Mouse (Mus musculus) liver (tissue): ENCODE measurements around the gene Rasgrf1.
"Not testable (repeated sequence)": the region's sequence is repeated elsewhere in the genome, so short reads cannot be mapped to it uniquely, and the experiment has no call there.

ENCODE experiments used
- DNase-seq: peaks from one replicate; pipeline ENCODE4 v3.0.0-alpha.2; 2020; ENCODE audit warnings: mixed read lengths

Rasgrf1 gene

DNA sequence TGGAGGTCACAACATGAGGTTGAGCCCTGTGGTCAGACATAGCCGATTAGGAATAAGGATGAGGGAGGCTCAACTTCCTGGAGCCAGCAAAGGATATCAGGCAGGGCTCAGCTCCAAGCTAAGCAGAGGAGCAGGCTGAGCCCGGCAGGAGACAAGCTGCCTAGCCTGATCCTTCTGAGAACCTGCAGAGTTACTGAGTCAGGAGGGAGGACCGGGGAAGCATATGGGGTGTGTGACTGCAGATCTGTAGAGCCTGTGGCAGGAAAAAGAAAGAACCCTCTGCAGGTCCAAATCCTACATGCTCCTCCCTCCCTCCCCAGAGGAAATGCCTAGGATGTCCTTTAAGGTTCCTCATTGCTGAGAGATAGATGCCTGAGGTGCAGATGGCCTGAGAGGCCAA is 62.6 kb downstream of the Rasgrf1 start:
- DNase-seq = no peak

DNA sequence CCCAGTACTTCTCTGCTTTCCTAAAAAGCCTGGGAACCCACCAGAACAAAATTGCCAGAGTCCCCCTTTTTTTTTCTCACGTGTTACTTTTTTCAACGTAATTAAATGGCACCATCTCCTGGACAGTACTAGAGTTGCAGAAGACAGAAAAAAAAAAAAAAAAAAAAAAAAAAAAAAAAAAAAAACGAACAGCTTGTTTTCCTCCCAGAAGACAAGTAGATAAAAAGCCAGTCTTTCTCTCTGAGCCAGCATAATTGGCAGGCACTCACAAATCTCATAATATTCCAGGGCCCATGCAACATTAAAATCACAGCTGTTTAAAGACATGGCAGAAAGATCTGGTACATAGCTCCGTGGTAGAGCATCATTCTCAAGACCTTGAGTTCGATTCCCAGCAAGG is 64.1 kb downstream of the Rasgrf1 start:
- no peak for DNase-seq

DNA sequence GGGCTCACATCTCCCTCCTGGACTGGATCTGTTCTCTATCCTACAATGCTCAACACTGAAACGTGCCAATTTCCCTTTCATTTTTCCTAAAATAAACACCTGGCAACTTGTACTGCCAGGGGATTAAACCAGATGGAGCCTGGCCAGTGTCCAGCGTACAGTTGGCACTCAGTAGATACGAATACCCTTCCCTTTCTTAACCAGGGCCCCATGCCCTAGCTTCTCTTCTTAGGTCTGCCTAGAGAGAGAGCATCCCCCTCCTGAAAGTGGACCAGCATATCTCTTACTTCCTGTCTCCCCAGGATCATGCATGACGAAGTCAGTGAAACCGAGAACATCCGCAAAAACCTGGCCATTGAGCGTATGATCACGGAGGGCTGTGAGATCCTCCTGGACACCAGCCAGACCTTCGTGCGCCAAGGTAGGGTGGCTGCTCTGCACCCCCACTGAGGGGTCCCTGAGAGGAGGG is 64.8 kb downstream of the Rasgrf1 start:
- no peak for DNase-seq

DNA sequence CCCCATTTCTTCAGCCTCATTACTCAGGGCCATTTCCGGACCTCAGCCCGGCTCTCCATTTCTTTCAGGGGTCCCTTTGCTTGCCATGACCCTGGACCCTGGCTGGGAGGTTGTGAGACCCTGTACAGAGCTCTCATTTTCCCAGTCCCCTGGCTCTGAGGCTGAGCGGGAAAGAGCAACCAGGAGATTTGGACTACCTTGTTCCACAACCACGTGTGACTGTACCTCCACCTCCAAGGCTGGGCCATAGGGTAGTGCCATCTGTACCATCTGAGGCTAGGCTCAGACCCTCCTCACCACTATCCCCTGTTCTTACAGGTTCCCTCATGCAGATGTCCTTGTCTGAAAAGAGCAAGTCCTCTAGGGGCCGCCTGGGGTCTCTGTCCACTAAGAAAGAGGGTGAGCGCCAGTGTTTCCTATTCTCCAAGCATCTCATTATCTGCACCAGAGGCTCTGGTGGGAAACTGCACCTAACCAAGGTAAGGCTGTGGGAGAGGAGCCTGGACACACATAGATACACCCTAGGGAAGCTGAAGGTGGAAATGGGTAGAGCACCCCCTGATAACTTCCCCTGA is 66.7 kb downstream of the Rasgrf1 start:
- DNase-seq = no peak

DNA sequence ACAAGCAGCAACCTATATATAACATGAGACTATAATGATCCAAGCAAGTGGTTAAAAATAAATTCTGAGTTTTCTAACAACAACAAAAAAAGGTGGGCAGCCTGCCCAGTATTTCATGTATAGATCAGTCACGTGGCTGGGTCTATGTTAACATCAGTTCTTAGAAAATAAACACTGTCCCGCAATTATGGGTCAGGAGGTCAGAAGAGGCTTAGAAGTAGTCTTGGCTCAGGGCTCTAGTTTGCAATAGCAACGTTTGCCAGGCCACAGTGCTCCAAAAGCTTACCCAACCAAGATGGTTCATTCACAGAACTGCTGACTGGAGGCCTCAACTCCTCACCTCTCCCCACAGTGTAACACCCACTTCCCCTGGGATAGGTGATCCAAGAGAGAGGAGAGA is 69.5 kb downstream of the Rasgrf1 start:
- DNase-seq = no peak

DNA sequence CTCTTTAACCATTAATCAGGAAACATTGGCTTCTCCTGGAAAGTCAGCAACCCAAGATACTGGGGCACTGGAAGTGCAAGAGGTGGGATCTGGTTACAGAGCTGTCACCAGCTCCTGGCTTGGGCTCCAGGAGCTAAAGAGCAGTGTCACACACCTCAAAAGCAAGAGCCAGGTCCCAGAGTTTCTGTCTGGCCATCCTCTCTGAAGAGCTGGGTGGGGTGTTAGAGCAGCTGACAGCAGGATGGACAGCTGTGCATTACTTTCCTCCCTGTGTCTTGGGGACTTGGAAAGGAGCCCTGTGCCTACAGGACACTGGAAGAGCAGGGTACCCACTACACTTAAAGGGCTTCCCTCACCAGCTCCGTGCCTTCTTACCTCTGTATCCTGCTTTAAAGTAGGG is 72.5 kb downstream of the Rasgrf1 start:
- DNase-seq = no peak

DNA sequence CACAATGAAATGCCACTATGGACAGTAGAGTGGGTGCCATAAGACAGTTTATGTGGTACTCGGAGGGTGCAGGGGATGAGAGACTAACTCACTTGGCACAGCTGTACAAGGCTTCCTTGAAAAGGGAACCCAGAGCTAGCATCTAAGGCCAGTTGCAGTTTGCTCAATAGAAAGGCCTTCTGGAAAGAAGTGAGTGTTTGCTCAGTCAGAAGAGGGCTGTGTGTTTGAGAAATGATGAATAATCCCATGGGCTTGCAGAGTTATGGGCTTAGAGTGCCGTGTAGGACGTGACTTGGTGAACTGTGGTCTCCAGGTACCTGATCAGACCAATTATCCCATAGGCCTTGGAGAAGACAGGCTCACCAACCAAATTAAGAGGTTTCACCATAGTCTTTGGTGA is 78.3 kb downstream of the Rasgrf1 start:
- DNase-seq = no peak

DNA sequence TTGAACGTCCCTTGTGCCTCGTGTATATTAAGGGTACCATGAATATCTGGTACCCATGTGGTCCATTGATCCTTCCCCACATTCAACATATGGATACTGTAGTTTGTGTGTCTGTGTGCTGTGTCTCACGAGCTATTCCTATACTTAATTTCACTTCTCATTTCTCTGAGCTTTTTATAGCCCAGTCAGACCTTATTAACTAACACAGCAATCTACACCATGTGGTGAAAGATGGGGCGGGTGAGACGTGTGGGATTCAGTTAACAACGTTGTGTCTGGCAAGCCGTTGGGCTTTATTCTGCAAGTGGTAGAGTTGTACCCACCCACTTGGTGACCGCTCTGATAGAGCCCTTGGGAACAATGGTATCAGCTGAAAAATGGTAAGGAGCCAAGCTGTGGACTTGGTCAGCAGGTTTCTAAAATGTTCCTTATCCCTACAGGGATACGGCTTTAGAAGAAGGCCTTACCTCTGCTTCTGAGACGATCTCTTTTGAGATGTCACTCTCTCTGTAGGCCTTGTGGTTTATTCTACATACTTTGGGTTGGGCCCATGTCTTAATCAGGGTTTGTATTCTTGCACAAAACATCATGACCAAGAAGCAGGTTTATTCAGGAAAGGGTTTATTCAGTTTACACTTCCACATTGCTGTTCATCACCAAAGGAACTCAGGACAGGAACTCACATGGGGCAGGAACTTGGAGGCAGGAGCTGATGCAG is 79.3 kb downstream of the Rasgrf1 start:
- no peak for DNase-seq

DNA sequence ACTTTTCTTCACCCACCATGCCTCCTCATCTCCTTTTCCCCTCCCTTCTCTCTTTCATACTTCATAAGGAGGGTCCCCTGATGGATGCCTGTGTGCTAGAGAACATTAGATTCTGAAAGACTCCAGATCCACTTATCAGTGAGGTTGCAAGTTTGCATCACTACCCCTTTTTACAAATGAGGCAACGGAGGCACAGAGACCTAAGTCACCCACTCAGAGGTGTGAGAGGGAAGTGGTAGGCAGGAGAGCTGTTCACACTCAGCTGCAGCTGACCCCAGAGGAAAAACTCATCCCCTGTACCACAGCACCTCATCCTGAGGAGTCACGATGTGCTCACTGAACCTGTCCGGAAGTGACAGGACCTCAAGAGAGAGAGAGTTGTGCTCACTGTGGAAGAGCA is 96.7 kb downstream of the Rasgrf1 start:
- no peak for DNase-seq

DNA sequence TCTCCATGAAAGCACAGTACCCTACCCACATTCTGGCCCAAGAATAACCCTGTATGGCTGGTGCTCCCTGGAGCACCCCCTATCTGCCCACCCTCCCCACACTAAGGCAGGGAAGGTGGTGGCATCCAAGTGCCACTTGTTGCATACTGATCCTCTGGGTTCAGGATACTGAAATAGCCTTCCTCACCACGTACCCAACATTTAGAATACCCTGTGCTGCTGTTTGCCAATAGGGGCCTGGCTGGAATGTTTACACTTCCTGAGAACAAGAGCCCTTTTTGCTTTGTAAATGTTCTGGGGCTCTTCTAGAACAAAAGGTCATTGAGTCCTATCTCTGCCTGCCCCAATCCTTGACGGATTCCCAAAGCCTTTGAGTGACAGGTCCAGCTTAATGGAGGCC is 97.4 kb downstream of the Rasgrf1 start:
- DNase-seq = no peak

DNA sequence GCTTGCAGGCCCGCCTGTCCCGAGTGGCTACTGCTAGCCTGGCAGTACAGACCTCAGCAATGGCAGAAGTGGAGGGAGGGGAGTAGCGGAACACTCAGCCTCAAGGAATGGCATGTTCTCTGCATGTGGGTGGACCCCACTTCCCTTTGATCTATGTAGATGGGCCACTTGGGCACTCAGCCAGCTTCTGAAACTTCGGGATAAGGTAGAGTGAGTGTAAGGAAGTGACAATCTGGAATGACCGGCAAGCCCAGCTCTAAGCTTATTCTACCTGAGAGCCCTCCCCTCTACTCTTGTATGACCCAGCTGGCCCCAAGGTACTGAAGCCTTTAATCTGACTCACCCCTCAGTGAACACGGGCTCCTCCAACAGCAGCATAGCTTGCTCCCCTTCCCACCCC is 98.4 kb downstream of the Rasgrf1 start:
- no peak for DNase-seq

DNA sequence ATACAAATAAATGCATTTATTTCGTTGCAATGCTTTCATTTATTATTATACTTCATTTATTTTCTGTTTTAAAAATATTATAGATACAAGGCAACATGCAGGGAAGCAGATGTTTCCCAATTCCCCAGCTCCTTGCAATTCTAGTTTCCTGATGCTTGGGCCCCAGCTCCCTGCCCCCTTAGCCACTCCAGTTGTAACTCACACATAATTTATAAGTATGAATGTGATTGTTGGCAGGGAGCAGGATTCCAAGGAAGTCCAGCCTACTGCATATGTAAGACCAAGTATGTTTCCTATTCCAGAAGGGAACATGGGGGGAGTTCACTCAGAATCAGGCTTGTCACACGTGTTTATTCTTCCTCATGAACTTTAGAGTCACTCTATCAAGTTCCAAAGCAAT is 102.1 kb downstream of the Rasgrf1 start:
- DNase-seq = no peak

DNA sequence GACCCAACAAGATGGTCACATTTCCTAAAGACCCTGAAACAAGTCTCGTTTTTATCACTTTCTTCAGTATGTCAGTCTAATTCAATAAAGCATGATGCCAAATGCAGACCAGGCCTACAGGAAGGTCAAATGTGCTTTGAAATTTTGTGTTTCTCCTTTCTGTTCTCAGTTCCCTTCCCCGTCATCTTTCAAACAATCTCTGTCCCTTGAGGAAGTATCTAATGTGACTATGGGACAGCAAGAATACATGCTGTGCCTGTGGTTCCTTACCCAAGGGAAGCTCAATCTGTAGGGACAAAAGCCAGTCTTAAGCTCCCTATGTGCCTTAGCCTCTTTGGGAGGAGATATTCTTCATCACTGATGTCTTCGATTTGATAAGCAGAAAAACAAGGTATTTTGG is 104.9 kb downstream of the Rasgrf1 start:
- DNase-seq = no peak

DNA sequence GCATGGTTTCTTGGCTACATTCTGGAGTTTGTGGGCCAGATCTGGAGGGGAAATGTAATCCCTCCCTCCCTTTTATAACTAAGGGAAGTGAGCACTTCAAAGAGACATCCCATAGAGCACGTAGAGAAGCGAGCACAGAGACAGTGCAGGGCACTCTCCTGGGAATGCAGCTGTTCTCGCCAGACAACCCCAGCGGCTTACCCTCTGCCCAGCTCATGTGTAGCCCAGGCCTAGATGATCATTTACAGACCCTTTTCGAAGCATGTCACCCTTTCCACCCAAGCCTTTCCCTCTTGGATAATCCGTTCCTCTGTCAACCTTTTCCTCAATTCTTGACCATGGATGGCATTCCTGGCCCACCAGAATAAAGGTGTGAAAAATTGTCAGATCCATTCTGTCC is 106.5 kb downstream of the Rasgrf1 start:
- DNase-seq = no peak

DNA sequence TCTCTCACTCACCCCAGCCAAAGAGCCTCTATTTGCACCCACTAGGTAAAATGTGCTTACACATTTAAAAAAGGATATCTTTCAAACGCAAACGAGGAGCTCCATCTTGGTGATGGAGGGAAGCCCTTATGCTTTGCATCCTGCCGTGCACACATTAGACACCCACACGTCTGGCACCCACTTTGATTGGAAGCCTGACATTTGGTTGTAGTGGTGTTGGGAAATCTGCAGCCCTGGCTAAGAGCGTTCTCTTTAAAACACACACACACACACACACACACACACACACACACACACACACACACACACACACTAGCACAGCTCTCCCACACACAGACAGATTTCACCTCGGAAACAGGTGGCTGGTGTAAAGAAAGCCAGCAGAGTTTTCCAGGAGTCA is 111.2 kb downstream of the Rasgrf1 start:
- no peak for DNase-seq

DNA sequence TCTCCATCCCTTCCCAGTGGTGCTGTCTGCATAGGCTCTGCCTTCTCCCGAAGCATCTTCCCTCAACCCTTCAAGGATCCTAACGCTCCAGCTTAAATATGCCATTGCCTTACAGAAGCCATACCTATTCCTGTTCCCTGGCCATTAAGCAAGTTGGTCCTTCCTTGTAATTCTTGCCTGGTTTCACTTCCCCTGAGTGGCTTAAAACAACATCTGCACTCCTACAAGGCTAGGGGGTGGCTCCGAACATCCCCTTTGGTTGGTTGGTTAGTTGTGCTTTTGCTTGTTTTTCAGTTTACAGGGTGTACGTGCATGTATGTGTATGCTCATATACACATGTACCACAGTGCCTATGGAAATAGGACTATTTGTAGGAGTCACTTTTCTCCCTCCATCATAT is 111.7 kb downstream of the Rasgrf1 start:
- no peak for DNase-seq

DNA sequence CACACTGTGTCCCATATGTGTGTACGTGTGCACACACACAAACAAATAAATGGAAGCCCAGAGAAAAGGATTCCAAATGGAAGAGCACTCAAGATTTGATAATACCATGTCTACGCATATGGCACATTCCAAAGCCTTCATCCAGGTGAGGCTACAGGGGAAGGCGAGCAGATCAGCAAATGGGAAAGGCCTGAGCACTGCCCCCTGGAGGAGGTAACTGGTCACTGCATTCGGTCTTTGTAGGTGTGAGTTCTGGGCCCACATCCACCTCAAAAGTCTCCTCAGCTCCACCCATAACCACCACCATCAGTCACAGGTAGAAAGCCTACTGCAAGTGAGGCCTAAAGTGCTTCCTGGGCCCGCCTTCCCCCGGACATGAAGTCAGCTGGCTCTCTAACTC is 118.0 kb downstream of the Rasgrf1 start:
- DNase-seq = no peak

DNA sequence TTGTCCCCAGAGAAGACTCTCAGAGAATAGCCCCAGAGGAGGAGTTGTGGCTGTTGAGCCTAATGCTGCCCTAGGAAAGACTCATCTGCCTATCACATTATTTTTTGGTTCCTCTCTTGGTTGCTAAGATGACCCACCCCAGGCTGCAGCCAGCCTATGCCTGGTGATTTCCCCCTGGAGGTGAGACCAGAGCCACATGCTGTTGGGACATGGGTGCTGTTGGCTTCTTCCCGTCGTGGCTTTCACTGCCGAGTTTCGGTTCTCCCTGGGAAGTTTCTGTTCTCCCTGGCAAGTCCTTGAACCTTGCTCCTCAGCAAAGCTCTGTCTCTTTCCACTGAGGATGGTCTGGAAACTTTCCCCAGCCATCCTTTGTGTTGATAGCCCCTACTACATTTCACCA is 124.2 kb downstream of the Rasgrf1 start:
- DNase-seq = no peak

DNA sequence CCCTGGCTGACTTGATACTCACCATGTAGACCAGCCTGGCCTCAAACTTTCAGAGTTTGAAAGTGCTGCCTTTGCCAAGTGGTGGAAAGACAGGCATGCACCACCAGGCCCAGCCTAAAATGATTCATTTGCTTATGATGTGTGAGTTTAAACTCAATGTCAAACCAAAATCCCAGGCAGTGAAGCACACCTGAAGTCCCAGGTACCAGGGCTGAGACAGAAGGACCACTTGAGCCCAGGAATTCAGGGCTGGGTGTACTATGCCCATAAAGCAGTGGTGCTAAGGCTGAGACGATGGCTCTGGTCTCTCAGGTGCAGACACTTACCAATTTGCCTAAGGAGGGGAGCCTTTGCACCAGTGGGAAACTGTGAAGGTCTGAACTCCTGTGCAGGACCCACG is 125.5 kb downstream of the Rasgrf1 start:
- no peak for DNase-seq

DNA sequence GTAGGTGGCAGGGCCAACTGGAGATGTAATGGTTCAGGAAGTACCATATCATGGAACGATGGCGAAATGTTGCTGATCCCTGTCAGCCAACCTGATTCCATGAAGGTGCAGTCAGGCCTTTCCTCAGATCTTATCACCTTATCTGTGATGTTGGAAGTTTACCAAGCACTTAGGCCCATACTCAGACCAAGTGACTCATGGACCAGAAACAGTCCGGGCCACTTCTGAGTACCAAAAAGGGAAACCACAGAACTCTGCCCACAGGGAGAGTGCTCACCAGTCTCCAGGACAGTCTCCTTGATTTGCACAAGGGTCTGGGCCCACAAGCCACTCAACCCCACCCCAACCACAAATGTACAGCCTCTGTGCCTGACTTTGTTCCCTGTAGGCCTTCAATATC is 126.1 kb downstream of the Rasgrf1 start:
- DNase-seq = no peak

DNA sequence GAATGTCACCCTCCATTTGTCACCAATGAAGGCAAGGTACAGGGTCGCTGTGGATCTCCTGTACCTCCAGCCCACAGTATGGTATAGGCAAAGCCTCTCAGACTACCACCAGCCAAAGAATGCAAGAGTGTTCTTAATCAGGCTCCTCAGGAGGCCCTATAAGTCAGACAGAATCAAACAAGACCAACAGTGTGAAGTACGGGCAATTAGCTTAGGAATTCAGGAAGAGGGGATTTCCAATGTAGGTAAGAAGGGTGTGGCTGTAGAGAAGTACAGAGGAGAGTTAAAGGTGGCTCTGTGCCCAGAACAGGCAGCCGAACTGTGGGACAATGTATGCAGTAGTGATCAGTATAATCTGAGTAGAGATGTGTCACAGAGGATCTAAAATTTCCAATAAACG is 126.6 kb downstream of the Rasgrf1 start:
- no peak for DNase-seq

DNA sequence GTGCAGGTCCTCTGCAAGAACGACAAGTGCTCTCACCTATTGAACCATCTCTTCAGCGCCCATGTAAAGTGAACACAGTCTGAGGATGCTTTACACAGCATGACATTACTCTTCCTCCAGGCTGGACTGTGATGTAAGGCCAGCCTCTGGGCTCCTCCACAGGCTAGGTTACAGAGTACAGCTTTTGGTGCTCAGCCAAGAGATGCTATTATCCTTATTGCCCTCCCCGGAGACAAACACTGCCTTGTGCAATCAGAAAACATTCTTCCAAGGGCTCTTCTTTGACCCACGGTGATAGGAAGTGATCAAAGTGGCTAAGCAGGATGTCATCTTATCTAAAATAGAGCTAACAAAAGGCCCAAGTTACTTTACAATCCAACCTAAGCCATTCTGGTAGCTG is 128.8 kb downstream of the Rasgrf1 start:
- DNase-seq = no peak

DNA sequence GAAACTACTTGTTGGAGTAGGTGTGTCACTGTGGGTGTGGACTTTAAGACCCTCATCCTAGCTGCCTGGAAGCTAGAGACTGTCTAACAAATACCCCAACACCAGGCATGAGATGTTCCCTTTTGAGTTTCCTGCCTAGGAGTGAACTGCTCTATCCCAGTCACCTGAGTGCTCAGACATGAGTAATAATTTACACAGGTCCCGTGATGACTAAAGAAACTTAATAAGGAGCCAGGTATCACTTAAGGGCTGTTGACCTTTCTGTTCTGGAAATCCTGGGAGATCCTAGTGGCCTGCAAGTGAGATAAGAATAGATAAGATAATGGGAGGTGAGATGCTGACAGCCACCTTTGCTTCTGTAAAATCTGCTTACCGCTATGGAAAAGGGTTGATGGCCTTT is 131.2 kb downstream of the Rasgrf1 start:
- DNase-seq = no peak

DNA sequence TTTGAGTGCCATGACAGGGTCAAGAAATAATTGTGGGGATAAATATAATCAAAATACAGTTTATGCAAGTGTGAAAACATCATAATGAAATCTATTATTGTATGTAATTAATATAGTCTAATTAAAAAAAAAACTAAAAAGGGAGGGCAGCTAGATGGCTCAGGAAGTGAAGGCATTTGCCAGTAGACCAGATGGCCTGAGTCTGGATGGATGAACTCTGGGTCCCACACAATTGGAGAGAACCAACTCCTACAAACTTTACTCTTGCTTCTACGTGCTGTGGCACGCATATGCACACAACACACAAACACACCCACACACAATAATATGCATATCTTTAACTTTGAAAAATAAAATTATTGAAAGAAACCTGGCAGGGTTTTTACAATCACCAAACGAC is 131.8 kb downstream of the Rasgrf1 start:
- no peak for DNase-seq

DNA sequence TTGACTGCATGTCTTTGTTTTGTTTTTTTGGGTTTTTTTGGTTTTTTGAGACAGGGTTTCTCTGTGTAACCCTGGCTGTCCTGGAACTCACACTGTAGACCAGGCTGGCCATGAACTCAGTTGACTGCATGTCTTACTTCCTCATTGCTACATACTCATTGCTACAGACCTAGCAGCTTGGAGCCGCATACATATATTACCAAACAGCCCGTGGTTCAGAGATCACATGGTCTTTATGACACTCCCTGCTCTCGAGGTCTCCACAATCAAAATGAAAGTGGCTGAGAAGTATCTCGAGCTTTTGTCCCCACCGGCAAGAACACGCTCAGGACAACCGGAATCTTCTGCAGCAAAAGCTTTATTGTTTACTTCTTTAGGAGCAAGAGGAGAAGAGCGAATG is 133.2 kb downstream of the Rasgrf1 start:
- DNase-seq = not testable (repeated sequence)
